Mouse (Mus musculus): ENCODE data around the gene Ncoa5.

GRCm38 (mm10) chr2:165068806-165069205 is 34.1 kb upstream of the Ncoa5 start:
- no peak for TF ChIP-seq CTCF (conservative IDR thresholded peaks at IDR 0.05; ENCODE audit: insufficient read depth, insufficient read length, low read depth, low read length)
- no peak for TF ChIP-seq POLR2A (IDR thresholded peaks at IDR 0.05; ENCODE audit: low read depth, low read length)
